Mouse (Mus musculus) kidney, embryonic 14.5 days (tissue): ENCODE data around the gene Prrg2. TPM values are rescaled to one million over a fixed set of nuclear protein-coding genes. Genes with fewer than 3 reads are reported as not detected.

Source experiments
- ATAC-seq: fragments of 200-750 bp; cut with Nextera tagmentation; 2 replicates; pipeline ENCODE4 v1.8.0; 2017; ENCODE audit warnings: moderate number of reproducible peaks, mild to moderate bottlenecking, moderate TSS enrichment, moderate library complexity; ENCODE audit not compliant: low FRiP score, low TSS enrichment
- H3K27ac ChIP-seq: fragments of 300-500 bp; sonication (generic); 2 replicates; pipeline ENCODE4 v1.5.1; 2014; ENCODE audit warnings: low read depth, mild to moderate bottlenecking, low read length, moderate library complexity, mixed read lengths
- H3K27me3 ChIP-seq: fragments of 300-500 bp; sonication (generic); 2 replicates; pipeline ENCODE4 v1.6.1; 2014; ENCODE audit warnings: mild to moderate bottlenecking, low read length; ENCODE audit not compliant: control insufficient read depth, insufficient read depth
- H3K36me3 ChIP-seq: fragments of 300-500 bp; sonication (generic); 2 replicates; pipeline ENCODE4 v1.6.1; 2014; ENCODE audit warnings: low read length, mixed read lengths; ENCODE audit not compliant: control insufficient read depth, insufficient read depth
- H3K4me1 ChIP-seq: fragments of 300-500 bp; sonication (generic); 2 replicates; pipeline ENCODE4 v1.6.1; 2014; ENCODE audit warnings: low read length, mixed read lengths; ENCODE audit not compliant: control insufficient read depth, insufficient read depth
- H3K4me2 ChIP-seq: fragments of 300-500 bp; sonication (generic); replicated peaks from 2 replicates; pipeline ENCODE4 v1.6.1; 2014; ENCODE audit warnings: low read depth, mild to moderate bottlenecking, low read length
- H3K4me3 ChIP-seq: fragments of 300-500 bp; sonication (generic); 2 replicates; pipeline ENCODE4 v1.5.1; 2014; ENCODE audit warnings: mild to moderate bottlenecking, low read length
- H3K9ac ChIP-seq: fragments of 300-500 bp; sonication (generic); 2 replicates; pipeline ENCODE4 v1.6.1; 2014; ENCODE audit warnings: low read depth, mild to moderate bottlenecking, low read length, moderate library complexity
- H3K9me3 ChIP-seq: fragments of 300-500 bp; sonication (generic); 2 replicates; pipeline ENCODE4 v1.6.1; 2016; ENCODE audit warnings: low read length; ENCODE audit not compliant: control insufficient read depth
- WGBS: fragments of 180-500 bp; shearing (Covaris S2); extraction: QIAGEN DNeasy Blood & Tissue Kit; methylation state at CpG from one replicate; pipeline ENCODE4 v1.1.7; 2014; 5-methylcytosine and 5-hydroxymethylcytosine counted together
- microRNA-seq: library from miRNA; unstranded; fragments of <30 nt; microRNA quantifications from one replicate; pipeline ENCODE4, GENCODE M21; 2016
- polyA plus RNA-seq: library from polyadenylated mRNA; unstranded; fragments of >200 nt; fragmentation: Nextera tagmentation; extraction: Ambion mirVana; gene quantifications from 2 replicates; pipeline ENCODE4 v1.2.1, GENCODE M21; 2014

Prrg2 gene
- polyA plus RNA-seq, 1 experiment from 2014 or later: 27.3 TPM

GRCm38 (mm10) chr7:45005321-45005992 lies 57.0 kb downstream of the Prrg2 start:
- no peak for ATAC-seq
- Histone ChIP-seq H3K9ac (no peak overlapping the region), H3K4me1 (peaks cover 4% of the 10 kb centered on the region; the same call in 1 of the 2 replicates), H3K4me3 (no peak overlapping the region), H3K4me2 (no peak overlapping the region), H3K36me3 (peaks cover 97% of the 10 kb centered on the region), H3K27ac (no peak overlapping the region), H3K27me3 (no peaks in the 10 kb centered on the region), H3K9me3 (no peaks in the 10 kb centered on the region)
- 84% methylated on average over 6 of the region's 6 CpGs for whole genome bisulfite sequencing

GRCm38 (mm10) chr7:45004546-45004945 lies 57.9 kb downstream of the Prrg2 start:
- 47% methylated on average over 3 of the region's 3 CpGs for WGBS
- Histone ChIP-seq H3K27me3 (no peaks in the 10 kb centered on the region), H3K27ac (no peak overlapping the region), H3K4me3 (no peak overlapping the region), H3K4me1 (peaks cover 10% of the 10 kb centered on the region), H3K9me3 (no peaks in the 10 kb centered on the region), H3K4me2 (no peak overlapping the region), H3K36me3 (peaks cover 97% of the 10 kb centered on the region), H3K9ac (no peak overlapping the region)
- ATAC-seq: no peak

Small RNA genes lying within 50 kb of the gene (microRNA-seq; reads per million reads assigned to microRNA genes)
- not detected for gene Mir7054

Other genes starting within 250 kb of the Prrg2 start
- gene Nup62, start 246.6 kb downstream of the Prrg2 start, polyA plus RNA-seq: 59.5 and 61.9 TPM in 2 replicates
- 1.7 and 2.0 TPM in 2 replicates for gene Il4i1, start 246.3 kb downstream of the Prrg2 start, polyA plus RNA-seq
- gene Atf5, start 246.0 kb downstream of the Prrg2 start, polyA plus RNA-seq: 2.5 and 6.3 TPM in 2 replicates
- gene Akt1s1, start 213.7 kb downstream of the Prrg2 start, polyA plus RNA-seq: 51.4 and 86.5 TPM in 2 replicates
- 57.0 and 65.3 TPM in 2 replicates for gene Tbc1d17, start 213.6 kb downstream of the Prrg2 start, polyA plus RNA-seq
- gene Pnkp, start 205.5 kb downstream of the Prrg2 start, polyA plus RNA-seq: 27.0 and 30.4 TPM in 2 replicates
- gene Ptov1, start 192.9 kb downstream of the Prrg2 start, polyA plus RNA-seq: 441 and 501 TPM in 2 replicates
- 80.0 and 86.3 TPM in 2 replicates for gene Med25, start 170.0 kb downstream of the Prrg2 start, polyA plus RNA-seq
- gene Fuz, start 166.6 kb downstream of the Prrg2 start, polyA plus RNA-seq: 21.9 and 22.3 TPM in 2 replicates
- gene Ap2a1, start 133.2 kb downstream of the Prrg2 start, polyA plus RNA-seq: 80.5 and 88.5 TPM in 2 replicates
- 0.37 TPM in 1 of 2 replicates, not detected in the other for gene Tsks, start 119.5 kb downstream of the Prrg2 start, polyA plus RNA-seq
- 13.7 and 19.2 TPM in 2 replicates for gene Cpt1c, start 87.8 kb downstream of the Prrg2 start, polyA plus RNA-seq
- gene Prmt1, start 76.1 kb downstream of the Prrg2 start, polyA plus RNA-seq: 258 and 308 TPM in 2 replicates
- gene Irf3, start 65.0 kb downstream of the Prrg2 start, polyA plus RNA-seq: 66.2 and 81.6 TPM in 2 replicates
- gene Bcl2l12, start 64.0 kb downstream of the Prrg2 start, polyA plus RNA-seq: 54.9 and 71.1 TPM in 2 replicates
- gene Scaf1, start 46.3 kb downstream of the Prrg2 start, polyA plus RNA-seq: 46.5 and 54.0 TPM in 2 replicates
- 31.8 and 35.2 TPM in 2 replicates for gene Rras, start 44.7 kb downstream of the Prrg2 start, polyA plus RNA-seq
- gene Prr12, start 9.8 kb downstream of the Prrg2 start, polyA plus RNA-seq: 16.3 and 18.9 TPM in 2 replicates
- gene Nosip, start 248 bp downstream of the Prrg2 start, polyA plus RNA-seq: 65.3 and 75.0 TPM in 2 replicates
- 301 and 308 TPM in 2 replicates for gene Rcn3, start 29.5 kb upstream of the Prrg2 start, polyA plus RNA-seq
- 48.9 and 67.4 TPM in 2 replicates for gene Fcgrt, start 41.2 kb upstream of the Prrg2 start, polyA plus RNA-seq
- gene Rps11, start 61.8 kb upstream of the Prrg2 start, polyA plus RNA-seq: 1,882 and 1,923 TPM in 2 replicates
- gene Rpl13a, start 66.1 kb upstream of the Prrg2 start, polyA plus RNA-seq: 1,416 and 1,603 TPM in 2 replicates
- gene Gm45713, start 73.6 kb upstream of the Prrg2 start, polyA plus RNA-seq: 0.19 and 0.47 TPM in 2 replicates
- gene Flt3l, start 73.8 kb upstream of the Prrg2 start, polyA plus RNA-seq: 1.0 and 1.3 TPM in 2 replicates
- 101 and 110 TPM in 2 replicates for gene Pih1d1, start 91.6 kb upstream of the Prrg2 start, polyA plus RNA-seq
- 46.6 and 58.0 TPM in 2 replicates for gene Aldh16a1, start 91.9 kb upstream of the Prrg2 start, polyA plus RNA-seq
- 0.10 and 0.28 TPM in 2 replicates for gene Slc17a7, start 101.3 kb upstream of the Prrg2 start, polyA plus RNA-seq
- gene Gfy, start 116.9 kb upstream of the Prrg2 start, polyA plus RNA-seq: not detected in 2 replicates
- gene Pth2, start 118.3 kb upstream of the Prrg2 start, polyA plus RNA-seq: not detected in 2 replicates
- gene Ccdc155, start 142.2 kb upstream of the Prrg2 start, polyA plus RNA-seq: 0.93 and 1.1 TPM in 2 replicates
- 0.44 and 1.1 TPM in 2 replicates for gene Dkkl1, start 149.5 kb upstream of the Prrg2 start, polyA plus RNA-seq
- 206 and 234 TPM in 2 replicates for gene Tead2, start 153.1 kb upstream of the Prrg2 start, polyA plus RNA-seq
- 0.60 and 1.2 TPM in 2 replicates for gene Cd37, start 176.4 kb upstream of the Prrg2 start, polyA plus RNA-seq
- 0.18 and 0.20 TPM in 2 replicates for gene Slc6a16, start 178.4 kb upstream of the Prrg2 start, polyA plus RNA-seq
- not detected in 2 replicates for gene Slc6a21, start 214.8 kb upstream of the Prrg2 start, polyA plus RNA-seq